Mouse (Mus musculus) gastrocnemius, adult 18-20 months (tissue): Measurements from ENCODE around the gene Ssbp3. TPM values are rescaled to one million over a fixed set of nuclear protein-coding genes. Genes with fewer than 3 reads are reported as not detected.
A peak's percentile ranks its signal among the peaks of the same experiment; 100 is the strongest.

ENCODE experiments used
- DNase-seq: peaks from one replicate; pipeline ENCODE4 v3.0.0; 2021; ENCODE audit warnings: low spot score
- long read RNA-seq, 2 experiments: library from polyadenylated mRNA; stranded (forward); transcript quantifications; one replicate each; pipeline ENCODE4 v2.0.0; 2021
- total RNA-seq, 2 experiments: library from RNA; stranded (reverse); gene quantifications; 2 replicates each; pipeline ENCODE4 v1.2.3; 2021

Ssbp3 gene
- total RNA-seq, result 10 to 100 TPM; 20.5 to 25.5 TPM
- long read RNA-seq, experiment 1, transcript Ssbp3-202 (17 exons, 1,924 nt), result major isoform, 17 of 27 reads
- long read RNA-seq, experiment 1, partial matches to known transcripts, result 2 of 27 reads
- long read RNA-seq, experiment 1, other reads (novel, unspliced or antisense), result 7 of 27 reads
- long read RNA-seq, experiment 2, transcript Ssbp3-202 (17 exons, 1,924 nt), result major isoform, 12 of 19 reads
- long read RNA-seq, experiment 2, partial matches to known transcripts, result 2 of 19 reads
- long read RNA-seq, experiment 2, other reads (novel, unspliced or antisense), result 4 of 19 reads

GRCm38 (mm10) chr4:106910201-106911172 is at the start of gene Ssbp3:
TSS of gene Ssbp3 (plus strand) at chr4:106910701.
- DNase-seq, result peak; percentile 86

- no peak for DNase-seq
Observed at GRCm38 (mm10) chr4:106861871-106862270, 48.6 kb upstream of the Ssbp3 start.

- DNase-seq, result no peak
Observed at GRCm38 (mm10) chr4:106862317-106862716, 48.2 kb upstream of the Ssbp3 start.

GRCm38 (mm10) chr4:106862767-106863370 is 47.6 kb upstream of the Ssbp3 start:
- DNase-seq, result no peak

GRCm38 (mm10) chr4:106865415-106866110 is 44.9 kb upstream of the Ssbp3 start:
- DNase-seq, result no peak

GRCm38 (mm10) chr4:106866381-106866780 is 44.1 kb upstream of the Ssbp3 start:
- DNase-seq, result no peak

- peak; percentile 26 for DNase-seq
Observed at GRCm38 (mm10) chr4:106866845-106867244, 43.7 kb upstream of the Ssbp3 start.

- peak; percentile 43 for DNase-seq
Observed at GRCm38 (mm10) chr4:106868737-106869438, 41.6 kb upstream of the Ssbp3 start.

GRCm38 (mm10) chr4:106869539-106869951 is 41.0 kb upstream of the Ssbp3 start:
- no peak for DNase-seq

- no peak for DNase-seq
Observed at GRCm38 (mm10) chr4:106870556-106870955, 39.9 kb upstream of the Ssbp3 start.

- DNase-seq, result no peak
Observed at GRCm38 (mm10) chr4:106874501-106874900, 36.0 kb upstream of the Ssbp3 start.

GRCm38 (mm10) chr4:106881101-106881500 is 29.4 kb upstream of the Ssbp3 start:
- DNase-seq, result no peak

- DNase-seq, result no peak
Observed at GRCm38 (mm10) chr4:106883149-106883548, 27.4 kb upstream of the Ssbp3 start.

GRCm38 (mm10) chr4:106886307-106887085 is 24.0 kb upstream of the Ssbp3 start:
- no peak for DNase-seq

GRCm38 (mm10) chr4:106896086-106896485 is 14.4 kb upstream of the Ssbp3 start:
- no peak for DNase-seq

- no peak for DNase-seq
Observed at GRCm38 (mm10) chr4:106898923-106899322, 11.6 kb upstream of the Ssbp3 start.

GRCm38 (mm10) chr4:106899471-106899870 is 11.0 kb upstream of the Ssbp3 start:
- no peak for DNase-seq

GRCm38 (mm10) chr4:106900718-106901117 is 9.8 kb upstream of the Ssbp3 start:
- no peak for DNase-seq

- DNase-seq, result no peak
Observed at GRCm38 (mm10) chr4:106901610-106902009, 8.9 kb upstream of the Ssbp3 start.

GRCm38 (mm10) chr4:106902157-106902556 is 8.3 kb upstream of the Ssbp3 start:
- DNase-seq, result no peak
